Mouse (Mus musculus): ENCODE measurements around the gene Cfp. TPM values are rescaled to one million over a fixed set of nuclear protein-coding genes. Genes with fewer than 3 reads are reported as not detected.

Cfp gene
- 25.2 and 26.5 TPM in 2 replicates for polyA plus RNA-seq (2012; rRNA removed)

GRCm38 (mm10) chrX:20931364-20931763 lies at the start of gene Cfp:
Cfp (minus strand) TSS chrX:20931555.

GRCm38 (mm10) chrX:20961477-20962378 lies 30.4 kb upstream of the Cfp start, which contains the start of gene Uxt:
Uxt (minus strand) TSS chrX:20962017.

GRCm38 (mm10) chrX:20950191-20950880 lies 19.0 kb upstream of the Cfp start, which contains the start of gene Elk1:
Elk1 (minus strand) TSS chrX:20950608.

GRCm38 (mm10) chrX:20920844-20921364 lies 10.5 kb downstream of the Cfp start, which contains the start of gene Syn1:
Syn1 (minus strand) TSS chrX:20921004.

Other genes starting within 250 kb of the Cfp start
- gene Cdk16, start 243.6 kb downstream of the Cfp start, polyA plus RNA-seq (2012; rRNA removed), result 145 and 185 TPM in 2 replicates
- gene Usp11, start 227.6 kb downstream of the Cfp start, polyA plus RNA-seq (2012; rRNA removed), result 2.9 and 3.7 TPM in 2 replicates
- 152 and 187 TPM in 2 replicates for gene Araf, start 133.7 kb downstream of the Cfp start, polyA plus RNA-seq (2012; rRNA removed)
- gene Timp1, start 61.4 kb downstream of the Cfp start, polyA plus RNA-seq (2012; rRNA removed), result 6.2 and 9.3 TPM in 2 replicates
- gene Syn1, start 10.6 kb downstream of the Cfp start, polyA plus RNA-seq (2012; rRNA removed), result 2.0 and 3.4 TPM in 2 replicates
- 9.0 and 9.5 TPM in 2 replicates for gene Elk1, start 19.1 kb upstream of the Cfp start, polyA plus RNA-seq (2012; rRNA removed)
- 10.0 and 14.7 TPM in 2 replicates for gene Uxt, start 30.5 kb upstream of the Cfp start, polyA plus RNA-seq (2012; rRNA removed)
- gene Zfp182, start 130.8 kb upstream of the Cfp start, polyA plus RNA-seq (2012; rRNA removed), result 0.36 and 0.38 TPM in 2 replicates
- not detected in 2 replicates for gene Spaca5, start 136.9 kb upstream of the Cfp start, polyA plus RNA-seq (2012; rRNA removed)
- 0.02 TPM in 1 of 2 replicates, not detected in the other for gene Zfp300, start 158.0 kb upstream of the Cfp start, polyA plus RNA-seq (2012; rRNA removed)
- not detected in 2 replicates for gene Ssxa1, start 184.3 kb upstream of the Cfp start, polyA plus RNA-seq (2012; rRNA removed)
- gene Gm21876, start 244.1 kb upstream of the Cfp start, polyA plus RNA-seq (2012; rRNA removed), result not detected in 2 replicates